Mouse (Mus musculus) telencephalon, adult 2 months (tissue): ENCODE measurements around the gene Capn7.

ENCODE experiments used
- DNase-seq: peaks from one replicate; pipeline ENCODE4 v3.0.0-alpha.2; 2011; ENCODE audit warnings: low read depth, low spot score

Capn7 gene

DNA sequence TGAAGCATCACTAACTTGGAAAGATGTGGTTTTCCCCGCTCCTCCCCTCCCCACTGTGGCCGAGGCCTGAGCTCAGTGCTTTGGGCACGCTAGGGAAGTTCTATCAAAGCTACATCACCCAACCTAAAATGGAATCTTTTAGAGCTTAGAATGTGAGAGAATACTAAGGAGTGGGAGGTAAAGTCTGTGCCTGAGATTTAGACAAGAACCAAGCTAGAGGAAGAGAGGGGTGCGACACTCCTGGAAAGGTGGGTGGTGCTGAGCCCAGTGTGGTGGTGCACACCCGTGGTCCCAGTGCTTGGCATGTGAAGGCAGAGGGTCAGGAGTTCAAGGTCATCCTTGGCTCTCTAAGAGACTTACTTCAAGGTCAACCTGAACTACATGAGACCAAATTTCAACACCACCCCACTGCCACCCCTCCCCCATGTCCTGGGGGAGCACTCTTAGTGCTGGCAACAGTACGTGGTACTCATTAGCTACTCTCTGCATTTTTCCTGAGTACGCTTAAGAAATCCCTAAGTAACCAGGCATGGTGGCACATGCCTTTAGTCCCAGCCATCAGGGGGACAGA is 59.3 kb downstream of the Capn7 start:
- peak; percentile 79 for DNase-seq

DNA sequence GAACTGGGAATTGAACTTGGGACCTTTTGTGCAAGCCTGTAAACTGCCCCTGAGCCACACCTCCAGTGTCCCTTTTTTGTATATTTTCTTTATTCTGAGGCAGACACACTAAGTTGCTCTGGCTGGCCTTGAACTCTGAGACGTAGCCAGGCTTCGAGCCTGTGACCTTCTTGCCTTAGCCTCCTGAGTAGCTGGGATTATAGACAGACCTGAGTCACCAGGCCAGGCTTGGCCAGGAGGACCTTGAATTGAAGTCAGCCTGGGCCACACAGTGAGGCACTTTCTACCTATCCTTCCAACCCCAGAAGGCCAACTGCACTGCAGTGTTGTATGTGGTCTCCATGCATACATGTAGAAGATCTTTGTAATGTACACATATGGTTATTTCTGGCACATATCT is 60.0 kb downstream of the Capn7 start:
- no peak for DNase-seq

DNA sequence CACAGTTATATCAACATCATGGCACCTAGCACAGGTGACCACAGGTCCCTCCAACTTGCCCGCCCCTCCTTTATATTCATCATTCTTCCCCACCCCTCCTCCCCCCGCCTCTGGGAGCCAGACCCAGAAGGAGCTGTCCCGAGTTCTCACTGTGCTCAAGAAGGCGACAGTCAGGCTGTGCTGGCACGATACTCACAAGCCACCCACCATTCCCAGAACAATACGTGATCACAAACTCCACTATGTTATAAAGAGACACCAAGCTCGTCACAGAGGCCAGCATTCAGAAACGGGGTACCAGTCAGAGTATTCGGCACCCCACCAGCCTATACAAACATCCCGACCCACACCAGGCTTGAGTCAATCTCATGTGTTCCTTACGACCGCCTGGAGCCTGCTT is 60.9 kb downstream of the Capn7 start:
- no peak for DNase-seq

DNA sequence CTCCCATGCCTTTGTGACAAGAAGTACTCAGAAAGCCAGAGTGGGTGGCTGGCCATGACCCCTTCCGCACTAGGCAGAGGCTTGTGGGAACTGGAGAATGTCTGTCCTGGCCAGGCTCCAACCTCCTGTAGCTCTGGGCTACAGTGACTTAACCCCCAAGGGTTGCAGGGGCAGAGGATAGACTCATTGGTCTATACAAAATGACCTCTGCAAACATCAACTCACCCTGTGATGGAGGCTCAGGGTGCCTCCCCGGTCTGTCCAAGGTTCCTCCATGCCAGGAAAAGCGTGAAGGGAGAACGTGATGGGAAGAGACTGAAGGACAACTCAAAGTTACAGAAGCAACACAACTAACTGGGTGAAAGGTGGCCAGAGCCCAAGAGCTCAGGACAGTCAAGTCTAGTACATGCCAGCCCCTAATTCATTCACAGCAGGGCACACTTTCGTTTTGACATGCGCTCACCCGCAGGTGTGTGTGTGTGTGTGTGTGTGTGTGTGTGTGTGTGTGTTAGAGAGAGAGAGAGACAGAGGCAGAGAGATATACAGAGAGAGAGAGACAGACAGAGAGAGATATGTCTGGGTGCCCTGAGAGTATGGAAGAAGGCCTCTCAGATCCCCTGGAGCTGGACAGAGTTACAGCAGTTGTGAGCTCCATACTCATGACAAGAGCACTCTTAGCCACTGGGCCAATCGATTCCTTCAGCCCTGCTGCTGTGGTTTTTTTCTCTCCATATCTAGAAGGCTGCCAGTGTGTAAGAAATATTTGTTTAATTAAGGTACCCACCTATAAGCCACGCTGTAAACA is 61.6 kb downstream of the Capn7 start:
- no peak for DNase-seq

DNA sequence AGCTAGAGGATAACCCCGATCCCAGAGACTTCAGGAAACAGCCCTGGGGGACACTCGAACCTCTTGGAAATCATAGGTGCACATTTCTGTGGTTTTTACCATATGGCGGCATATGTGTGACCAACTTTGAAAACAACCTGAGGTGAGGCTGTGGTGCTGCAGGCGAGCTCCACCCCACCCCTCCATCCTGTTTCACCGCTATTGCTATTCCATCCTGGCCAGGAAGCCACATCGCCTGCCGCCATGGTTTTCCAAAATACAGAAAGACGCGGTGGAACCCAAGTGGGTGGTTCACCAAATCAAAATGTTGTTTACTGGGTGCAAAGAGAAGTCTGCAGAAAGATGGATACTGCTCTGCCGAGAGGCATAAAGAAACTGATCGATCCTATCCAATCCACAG is 62.4 kb downstream of the Capn7 start:
- DNase-seq, result no peak

DNA sequence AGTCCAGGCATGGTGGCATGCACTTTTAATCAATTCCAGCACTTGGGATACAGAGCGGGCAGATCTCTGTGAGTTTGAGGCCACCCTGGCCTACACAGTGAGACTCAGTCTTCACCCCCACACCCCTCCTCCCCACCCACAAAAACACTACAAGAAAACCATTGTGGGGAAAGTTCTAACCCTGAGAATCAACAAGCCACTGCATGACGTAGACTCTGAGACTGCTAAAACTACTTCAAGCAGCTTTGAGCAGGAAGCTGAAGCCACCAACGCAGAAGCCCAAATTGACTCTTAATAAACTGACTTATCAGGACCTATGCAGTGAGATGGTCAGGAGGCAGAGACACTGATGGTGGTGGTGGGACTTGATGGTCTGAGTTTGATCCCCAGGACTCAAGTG is 62.8 kb downstream of the Capn7 start:
- DNase-seq, result no peak

DNA sequence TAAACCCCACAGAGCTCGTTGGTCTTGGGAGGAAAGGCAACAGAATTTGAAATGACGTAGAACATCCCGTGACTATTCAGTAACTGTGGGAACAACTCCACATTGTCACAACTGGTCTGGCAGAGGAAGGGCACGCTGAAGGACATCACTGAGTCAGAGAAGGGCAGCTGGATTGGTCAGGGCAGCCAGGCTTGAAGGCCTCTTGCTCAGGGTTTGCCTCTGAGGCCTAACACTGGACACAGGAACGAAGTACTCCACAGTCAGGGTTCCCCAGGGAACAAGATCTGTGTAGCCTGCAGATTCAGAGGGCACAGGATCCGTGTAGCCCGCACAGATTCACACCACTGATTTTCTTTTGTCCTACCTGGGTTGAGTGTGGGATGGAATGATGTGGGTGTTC is 63.8 kb downstream of the Capn7 start:
- DNase-seq, result no peak

DNA sequence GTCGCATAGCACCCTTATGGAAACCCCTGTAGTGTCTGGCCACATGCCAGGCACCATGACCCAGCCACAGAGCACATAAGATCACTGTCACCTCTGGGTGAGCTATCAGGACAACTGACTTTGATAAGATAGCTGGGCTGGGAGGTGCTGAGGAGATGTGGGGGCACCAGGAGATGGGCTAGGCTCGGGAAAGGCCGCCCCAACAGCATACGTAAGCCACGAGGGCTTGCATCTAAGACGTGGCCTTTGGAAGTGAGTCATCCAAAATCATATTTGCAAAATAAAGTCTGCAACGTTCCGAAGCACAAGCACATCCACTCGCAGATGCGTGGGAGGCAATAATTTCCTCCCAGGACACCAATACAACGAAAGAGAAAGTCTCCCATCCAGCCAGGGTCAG is 64.5 kb downstream of the Capn7 start:
- no peak for DNase-seq

DNA sequence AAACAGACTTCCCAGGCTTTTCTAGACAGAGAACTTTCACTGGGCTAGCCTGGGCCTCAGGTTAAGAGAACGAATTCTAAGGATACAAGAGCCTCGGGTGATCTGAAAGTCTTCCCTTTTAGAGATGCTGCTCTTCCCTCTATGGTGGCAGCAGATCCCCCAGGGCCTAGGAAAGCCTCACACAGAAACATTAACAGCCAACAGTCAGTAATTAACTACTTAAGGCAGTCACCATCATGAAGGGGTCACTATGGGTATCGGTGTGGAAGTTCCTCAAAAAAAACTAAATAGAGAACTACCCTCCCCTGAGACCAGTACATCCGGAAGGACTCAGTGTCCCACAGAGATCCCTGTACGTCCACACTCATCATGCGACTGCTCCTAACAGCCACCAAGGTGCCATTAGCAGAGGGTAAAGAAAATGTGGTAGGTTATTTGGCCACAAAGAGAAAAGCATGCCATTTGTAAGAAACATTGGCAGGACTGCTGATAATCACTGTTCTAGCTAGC is 65.5 kb downstream of the Capn7 start:
- no peak for DNase-seq

DNA sequence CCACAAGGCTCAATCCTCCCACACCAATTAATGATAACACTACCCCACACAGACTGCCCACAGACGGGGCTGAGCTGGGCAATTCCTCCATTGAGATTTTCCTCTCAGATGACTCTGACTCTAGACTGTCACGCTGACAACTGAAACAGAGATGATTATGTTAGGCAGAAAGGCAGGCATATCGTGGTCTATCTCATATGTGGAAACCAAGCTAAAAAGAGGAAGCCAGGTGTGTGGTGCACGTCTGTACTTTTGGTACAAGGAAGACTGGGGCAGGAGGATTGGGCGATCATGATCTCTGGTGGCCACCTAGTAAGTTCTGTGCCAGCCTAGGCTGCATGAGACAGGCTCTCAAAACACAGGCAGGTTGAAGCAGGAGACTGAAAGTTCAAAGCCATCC is 66.3 kb downstream of the Capn7 start:
- DNase-seq, result no peak

DNA sequence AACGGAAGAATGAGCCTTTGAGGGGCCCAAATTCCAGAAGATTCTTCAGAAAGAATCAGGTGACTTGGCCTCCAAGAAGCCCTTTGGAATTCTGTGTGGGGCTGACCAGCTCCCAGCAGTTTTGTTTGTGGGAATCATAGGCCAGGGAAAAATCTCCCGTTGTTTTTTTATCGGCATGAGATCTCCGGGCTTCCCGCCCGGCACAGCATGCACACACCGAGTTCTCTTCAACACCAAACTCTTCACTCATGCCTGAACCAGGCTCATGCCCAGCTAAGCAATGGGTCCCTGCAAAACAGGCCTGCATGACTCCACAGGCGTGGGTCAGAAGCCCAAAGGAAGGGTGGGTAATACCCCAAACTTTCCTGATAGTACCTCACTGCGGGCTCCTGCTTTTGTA is 67.1 kb downstream of the Capn7 start:
- DNase-seq, result no peak

DNA sequence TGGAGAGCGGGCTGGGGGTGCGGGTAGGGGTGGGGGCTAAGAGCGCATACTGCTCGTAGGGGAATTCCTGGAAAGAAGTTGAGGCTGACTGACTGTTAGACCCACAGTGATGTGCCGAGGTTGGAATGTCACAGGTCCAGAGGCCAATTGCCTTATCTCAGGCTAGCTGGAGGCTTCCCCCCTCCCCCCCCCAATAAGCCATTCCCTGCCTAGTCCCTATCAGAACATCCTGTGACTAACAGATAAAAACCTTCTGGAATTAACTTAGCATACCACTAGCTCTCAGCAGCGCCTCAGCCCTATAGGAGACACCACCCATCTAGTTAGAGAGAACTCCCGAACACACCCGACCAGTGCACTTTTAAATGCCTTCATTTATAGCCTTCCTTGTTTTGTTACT is 67.6 kb downstream of the Capn7 start:
- DNase-seq, result no peak

DNA sequence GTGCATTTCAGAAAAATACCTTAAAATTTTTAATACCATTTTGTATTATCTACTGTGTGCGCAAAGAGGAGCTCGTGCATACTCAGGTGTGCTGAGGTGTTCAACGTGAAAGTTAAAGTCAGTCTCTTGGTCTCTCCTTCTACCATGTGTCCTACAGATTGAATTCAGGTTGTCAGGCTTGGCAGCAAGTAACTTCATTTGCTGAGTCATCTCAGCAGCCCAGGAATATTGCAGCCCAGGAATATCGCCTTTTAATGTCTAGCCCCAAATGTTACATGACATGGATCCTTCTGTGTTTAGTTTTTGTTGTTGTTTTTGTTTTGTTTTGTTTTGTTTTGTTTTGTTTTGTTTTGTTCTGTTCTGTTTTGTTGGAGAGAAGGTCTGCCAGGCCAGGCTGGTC is 68.2 kb downstream of the Capn7 start:
- no peak for DNase-seq

DNA sequence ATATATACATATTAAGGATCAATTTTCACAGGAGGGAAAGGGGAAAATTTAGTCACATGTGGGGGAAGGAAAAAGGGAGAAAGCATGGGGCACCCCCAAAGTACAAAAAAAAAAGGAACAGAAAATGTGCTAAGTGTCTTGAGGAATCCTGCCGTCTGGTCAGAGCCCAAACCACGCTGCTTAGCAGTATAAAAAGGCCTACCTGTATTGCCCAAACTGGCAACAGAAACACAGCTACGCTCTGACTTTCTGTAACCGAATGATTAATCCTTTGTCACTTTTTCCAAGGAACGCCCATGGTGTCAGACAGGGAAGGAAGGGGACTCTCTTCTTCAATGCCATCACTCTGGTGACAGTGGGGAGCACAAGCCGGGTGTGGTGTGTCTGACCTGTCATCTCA is 69.2 kb downstream of the Capn7 start:
- no peak for DNase-seq

DNA sequence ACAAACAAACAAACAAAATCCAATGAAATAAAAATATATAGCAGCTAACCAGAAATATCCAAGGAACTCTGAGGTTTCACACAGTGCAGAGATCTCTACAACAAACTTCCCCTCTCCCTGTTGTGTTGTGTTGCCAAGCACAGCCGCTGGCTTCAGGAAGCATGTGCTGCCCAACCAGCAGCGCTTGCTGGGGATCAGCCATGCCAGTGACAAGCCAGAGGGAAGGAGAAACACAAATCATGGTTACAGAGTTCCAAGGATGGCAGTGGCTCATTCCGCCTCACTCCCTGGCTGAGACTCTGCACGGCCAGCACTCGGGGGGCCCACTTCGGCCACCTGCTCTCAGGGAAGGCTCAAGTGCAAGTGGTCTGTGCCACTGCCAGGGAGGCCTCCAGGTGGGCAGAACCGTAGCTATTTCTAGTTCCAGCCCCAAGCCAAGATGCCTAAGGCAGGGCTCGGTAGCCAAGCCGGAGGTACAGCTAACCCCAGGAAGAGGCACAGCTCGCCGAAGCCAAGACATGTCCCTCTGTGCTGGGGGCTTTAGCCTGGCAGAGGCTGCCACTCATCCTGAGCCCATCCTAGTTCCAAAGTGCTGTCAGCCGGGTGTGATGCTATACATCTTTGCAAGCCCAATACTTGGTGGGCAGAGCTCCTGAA is 69.8 kb downstream of the Capn7 start:
- no peak for DNase-seq

DNA sequence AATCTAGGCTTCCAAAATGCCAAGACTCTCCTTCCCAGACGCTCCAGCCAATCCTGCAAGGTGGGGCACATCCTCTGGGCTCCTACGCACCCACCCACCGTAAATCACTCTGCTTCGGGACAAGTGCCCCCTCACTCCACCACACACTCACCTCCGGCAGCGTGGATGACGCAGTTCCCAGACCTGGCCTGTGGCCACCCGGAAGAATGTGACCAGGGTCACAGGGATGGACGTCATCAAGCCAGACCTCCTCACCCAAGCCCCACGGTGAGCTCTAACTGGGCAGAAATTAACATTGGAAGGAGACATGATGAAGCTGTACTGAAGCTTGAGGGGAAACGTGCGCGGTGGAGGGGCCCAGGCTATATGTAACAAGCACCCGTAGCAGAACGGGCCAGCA is 70.8 kb downstream of the Capn7 start:
- DNase-seq, result no peak

DNA sequence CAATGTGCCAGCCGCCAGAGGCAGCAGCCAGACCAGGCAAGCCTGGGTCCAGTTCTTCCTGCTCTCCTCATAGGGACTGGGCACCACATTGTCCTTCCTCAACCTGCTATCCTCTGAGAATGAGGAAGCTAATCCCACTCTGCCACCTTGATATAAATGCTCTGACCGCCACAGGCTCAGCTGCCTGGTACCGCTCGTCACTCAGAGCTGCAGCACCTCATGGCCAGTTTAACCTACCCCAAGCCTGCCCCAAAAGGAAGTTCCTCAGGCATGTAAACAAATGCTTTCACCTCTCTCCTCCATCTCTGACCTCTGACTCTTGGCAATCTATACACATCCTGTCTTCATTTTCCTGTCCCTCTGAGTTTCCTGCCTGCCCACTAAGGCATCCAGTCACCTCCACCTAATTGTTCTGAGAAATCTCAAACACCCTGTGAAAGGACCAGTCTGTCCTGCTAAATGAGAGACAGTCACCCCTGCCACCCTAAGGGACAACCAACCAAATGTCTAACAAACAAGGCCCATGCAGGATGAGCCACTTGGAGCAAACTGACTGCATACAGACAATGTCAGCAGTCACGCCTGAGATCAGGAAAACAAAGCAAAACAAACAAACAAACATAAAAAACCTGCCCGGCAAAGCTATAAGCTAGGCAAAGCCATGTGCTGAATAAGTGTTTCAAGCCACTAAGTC is 71.6 kb downstream of the Capn7 start:
- no peak for DNase-seq

DNA sequence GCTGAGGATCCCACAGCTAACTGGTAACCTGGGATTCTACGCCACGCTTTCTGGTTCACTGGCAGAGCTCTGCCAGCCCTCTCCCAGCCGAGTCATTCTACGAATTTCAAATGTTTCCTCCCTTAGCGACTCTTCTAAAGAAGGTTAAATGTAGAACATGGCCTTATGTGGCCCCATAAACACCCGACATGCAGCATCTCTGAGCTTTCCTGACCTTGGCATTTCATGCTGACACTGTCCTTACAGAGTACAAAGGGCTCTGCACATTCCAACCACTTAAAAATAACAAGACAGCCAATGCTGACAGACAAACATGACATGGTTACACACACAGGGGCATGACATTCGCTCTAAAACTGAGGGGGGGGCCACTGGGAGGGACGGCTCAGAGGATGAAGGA is 72.2 kb downstream of the Capn7 start:
- DNase-seq, result no peak

DNA sequence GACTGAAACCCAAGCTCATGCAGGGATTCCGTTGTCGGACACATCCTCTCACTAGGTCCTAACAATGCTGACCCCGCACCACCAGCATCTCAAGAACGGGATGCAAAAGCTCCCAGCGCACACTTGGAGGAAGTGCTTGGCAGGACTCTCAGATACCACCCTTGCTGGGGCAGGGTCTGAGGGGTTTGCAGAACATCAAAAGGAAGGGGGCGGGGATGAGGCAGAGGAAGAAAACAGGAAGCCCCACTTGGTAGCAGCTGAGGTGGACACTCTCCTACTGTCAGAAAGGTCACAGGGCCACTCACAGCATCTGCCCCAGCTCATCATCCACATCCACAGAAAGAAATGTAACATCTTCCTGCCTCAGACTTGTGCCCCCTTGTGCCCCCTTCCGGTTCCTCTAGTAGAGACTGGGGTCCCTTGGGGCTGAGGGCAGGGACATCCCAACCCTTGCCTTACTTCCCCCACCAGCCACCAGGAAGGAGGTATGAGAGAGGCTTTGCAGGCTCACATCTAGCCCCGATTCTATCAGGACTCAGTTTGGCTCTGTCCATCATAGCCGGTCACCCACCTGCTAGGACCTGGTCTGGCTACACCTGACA is 73.8 kb downstream of the Capn7 start:
- DNase-seq, result no peak

DNA sequence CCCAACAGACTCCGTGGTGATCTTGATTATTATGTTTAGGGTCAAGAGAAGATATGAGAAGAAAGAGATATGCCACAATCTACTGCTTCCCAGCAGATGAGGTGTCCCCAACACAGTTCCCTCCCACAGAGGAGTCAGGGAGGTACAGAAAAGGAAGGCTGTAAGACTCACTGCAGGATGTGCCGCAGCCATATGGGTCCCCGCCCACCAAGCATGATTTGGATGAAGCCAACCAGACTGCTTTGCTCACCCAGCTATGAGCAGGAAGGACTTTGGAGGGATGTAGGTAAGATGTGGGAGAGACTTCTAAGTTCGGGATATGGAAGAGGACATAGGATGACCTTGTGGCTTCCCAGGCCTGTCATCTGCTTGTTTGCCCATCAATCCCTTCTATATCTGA is 74.3 kb downstream of the Capn7 start:
- peak; percentile 84 for DNase-seq

DNA sequence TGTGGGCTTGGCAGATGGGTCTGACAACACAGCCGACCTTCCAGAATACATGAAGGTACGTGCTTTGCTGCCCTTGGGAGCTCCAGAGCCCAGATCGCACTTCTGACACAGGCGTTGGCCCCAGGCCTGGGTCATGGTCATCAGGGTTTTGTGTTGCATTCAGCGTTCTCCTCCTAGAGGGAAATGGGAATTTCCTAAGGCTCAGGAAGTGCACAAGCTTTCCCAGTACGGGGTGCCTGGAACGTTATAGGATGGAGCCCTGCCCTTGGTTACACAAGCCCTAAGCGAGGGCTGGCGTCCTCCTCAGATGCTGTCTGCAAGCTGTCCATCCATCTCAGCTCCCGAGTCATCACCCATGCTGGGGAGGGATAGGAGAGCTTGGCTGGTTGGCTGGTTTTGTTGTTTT is 76.2 kb downstream of the Capn7 start:
- DNase-seq, result no peak
